Mouse (Mus musculus): ENCODE results near the gene Olfr133.
"Not testable (repeated sequence)": the region's sequence is repeated elsewhere in the genome, so short reads cannot be mapped to it uniquely, and the experiment has no call there.

The Olfr133 gene

GRCm38 (mm10) chr17:38144981-38145380, at the start of gene Olfr133:
Gene Olfr133 (plus strand): TSS chr17:38145281.
- DNase-seq, result no peak

DNA sequence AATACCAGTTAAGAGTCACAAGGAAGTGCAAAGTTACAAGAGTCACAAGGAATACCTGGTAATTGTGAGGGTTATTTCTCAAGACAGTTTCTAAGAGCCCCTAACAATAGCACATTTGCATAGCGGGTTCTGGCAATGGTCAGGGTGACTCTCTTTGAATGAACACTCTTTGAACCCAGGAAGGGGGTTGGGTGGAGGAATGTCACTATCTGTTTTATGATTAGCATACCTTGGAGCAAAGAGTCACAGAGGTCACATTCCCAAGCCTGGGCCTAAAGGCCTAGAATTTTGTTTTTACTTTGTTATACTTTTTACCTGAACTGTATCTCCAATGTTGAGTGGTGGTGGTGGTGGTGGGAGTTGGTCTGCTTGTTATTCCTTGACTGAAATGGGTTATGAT, 20.9 kb upstream of the Olfr133 start:
- DNase-seq, result not testable (repeated sequence)

- not testable (repeated sequence) for DNase-seq
Observed at GRCm38 (mm10) chr17:38125371-38125770, 19.7 kb upstream of the Olfr133 start.

DNA sequence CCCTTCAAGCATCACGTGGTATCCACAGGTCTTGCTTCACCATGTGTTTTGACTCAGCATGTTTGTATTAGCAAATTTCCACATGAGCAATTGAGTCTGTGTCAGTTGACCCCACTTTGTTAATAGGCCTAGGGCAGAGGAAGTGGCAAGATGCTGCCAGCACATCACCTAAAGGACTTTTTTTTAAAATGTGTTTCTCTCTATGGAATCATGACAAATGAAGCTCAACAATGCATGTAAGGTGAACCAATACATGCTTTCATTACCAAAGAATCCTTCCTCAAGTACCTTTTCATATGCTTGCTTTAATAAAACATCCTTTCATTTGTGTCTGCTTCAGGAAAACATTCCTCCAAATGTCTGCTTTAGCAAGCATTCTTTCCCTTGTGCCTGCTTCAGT, 10.7 kb upstream of the Olfr133 start, which contains the start of gene Olfr132:
Gene Olfr132 (minus strand): TSS at position 101 of the 400 bp plus-strand sequence.
- DNase-seq, result no peak

DNA sequence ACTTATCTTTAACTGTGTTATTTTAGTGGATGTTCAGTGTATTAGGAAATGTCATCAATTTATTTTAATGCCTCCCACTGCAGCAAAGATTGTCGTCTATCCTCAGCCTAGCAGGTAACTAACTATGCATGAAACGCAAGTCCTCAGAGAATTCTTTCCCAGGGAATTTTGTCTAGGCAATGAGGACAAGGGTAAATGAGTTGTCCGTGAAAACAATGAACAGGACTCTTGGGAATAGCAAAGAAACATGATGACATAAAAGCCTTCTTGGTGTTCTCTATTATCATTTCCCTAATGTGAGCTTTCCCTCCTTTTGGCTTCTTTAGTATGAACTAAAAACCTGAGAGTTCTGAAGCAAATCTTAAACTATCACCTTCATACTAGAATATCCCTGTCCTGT, 26.0 kb downstream of the Olfr133 start, which contains the start of gene Olfr134:
Gene Olfr134 (plus strand): TSS at position 301 of the 400 bp plus-strand sequence.
- no peak for DNase-seq

Measured in right cerebral cortex, postnatal 14 days (tissue).